Mouse (Mus musculus): ENCODE results near the gene Letm1.

DNA sequence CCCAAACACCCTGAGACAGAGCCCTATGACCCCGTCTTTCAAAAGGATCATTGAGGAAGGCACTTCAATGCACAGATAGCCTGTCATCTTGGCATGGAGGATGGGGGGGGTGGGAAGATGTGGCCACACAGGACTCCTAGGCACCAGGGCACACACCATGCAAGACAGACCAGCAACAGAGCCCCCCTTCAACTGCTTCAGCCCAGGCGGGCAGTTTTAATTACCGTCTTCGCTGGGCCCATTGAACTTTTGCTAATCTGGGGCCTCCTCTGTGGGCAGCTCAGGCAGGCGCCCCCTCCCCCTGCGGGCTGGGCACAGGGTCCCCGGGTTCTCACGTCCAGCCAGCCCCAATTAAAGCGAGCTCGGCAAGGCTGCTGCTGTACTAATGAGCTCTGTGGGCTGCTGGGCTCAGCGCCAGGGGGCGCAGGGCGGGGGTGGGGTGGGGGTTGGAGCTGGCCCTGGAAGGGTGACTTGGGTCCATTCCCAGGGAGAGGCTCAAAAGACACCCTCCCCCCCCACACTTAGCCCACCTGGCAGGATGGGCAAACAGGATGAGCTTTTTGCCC, 84.6 kb downstream of the Letm1 start:
- no peak for TF ChIP-seq CTCF (IDR thresholded peaks at IDR 0.05; ENCODE audit: low read depth, low read length)
- TF ChIP-seq POLR2A (IDR thresholded peaks at IDR 0.05; ENCODE audit: extremely low read depth, insufficient read depth, low read length) = no peak
